Mouse (Mus musculus) thymus, adult 2 months (tissue): ENCODE results near the gene Rb1. TPM values are rescaled to one million over a fixed set of nuclear protein-coding genes. Genes with fewer than 3 reads are reported as not detected.

Experiments used
- DNase-seq: peaks from one replicate; pipeline ENCODE4 v3.0.0; 2021
- H3K27ac ChIP-seq: fragments of 200-500 bp; 2 replicates; pipeline ENCODE4 v1.5.1; 2012; ENCODE audit warnings: low read length, control low read depth; ENCODE audit not compliant: control insufficient read depth, insufficient read depth
- H3K27me3 ChIP-seq: fragments of 200-500 bp; 2 replicates; pipeline ENCODE4 v1.6.1; 2012; ENCODE audit warnings: mild to moderate bottlenecking, low read length, moderate library complexity, mixed read lengths; ENCODE audit not compliant: control insufficient read depth, insufficient read depth
- H3K36me3 ChIP-seq: fragments of 200-500 bp; 2 replicates; pipeline ENCODE4 v1.6.1; 2012; ENCODE audit warnings: mild to moderate bottlenecking, low read length, moderate library complexity; ENCODE audit not compliant: control insufficient read depth, insufficient read depth
- H3K4me1 ChIP-seq: fragments of 200-500 bp; replicated peaks from 2 replicates; pipeline ENCODE4 v1.6.1; 2012; ENCODE audit warnings: low read length; ENCODE audit not compliant: control insufficient read depth, insufficient read depth
- H3K4me3 ChIP-seq: fragments of 200-500 bp; 2 replicates; pipeline ENCODE4 v1.5.1; 2012; ENCODE audit warnings: mild to moderate bottlenecking, low read length, control low read depth, moderate library complexity; ENCODE audit not compliant: control insufficient read depth, insufficient read depth
- CTCF ChIP-seq: fragments of 200-500 bp; IDR thresholded peaks from 2 replicates; pipeline ENCODE4 v1.5.1; 2012; ENCODE audit warnings: mild to moderate bottlenecking, control low read depth, low read length, moderate library complexity, borderline replicate concordance; ENCODE audit not compliant: control insufficient read depth, poor library complexity, insufficient read depth; ENCODE audit errors: extremely low read depth
- POLR2A ChIP-seq: fragments of 200-500 bp; IDR thresholded peaks from 2 replicates; pipeline ENCODE4 v1.6.1; 2012; ENCODE audit warnings: mild to moderate bottlenecking, low read length, control low read depth, moderate library complexity; ENCODE audit not compliant: control insufficient read depth, poor library complexity, insufficient read depth; ENCODE audit errors: extremely low read depth
- WGBS: fragments of 180-500 bp; shearing (Covaris S2); methylation state at CpG from one replicate; pipeline ENCODE4 v1.1.7; 2018; 5-methylcytosine and 5-hydroxymethylcytosine counted together
- polyA plus RNA-seq: library from polyadenylated mRNA; depleted of rRNA; stranded (reverse); fragments of >200 nt; gene quantifications from 2 replicates; pipeline ENCODE4 v1.2.3, GENCODE M21; 2012

Rb1 gene
- polyA plus RNA-seq, 1 experiment: 17.1 TPM

DNA sequence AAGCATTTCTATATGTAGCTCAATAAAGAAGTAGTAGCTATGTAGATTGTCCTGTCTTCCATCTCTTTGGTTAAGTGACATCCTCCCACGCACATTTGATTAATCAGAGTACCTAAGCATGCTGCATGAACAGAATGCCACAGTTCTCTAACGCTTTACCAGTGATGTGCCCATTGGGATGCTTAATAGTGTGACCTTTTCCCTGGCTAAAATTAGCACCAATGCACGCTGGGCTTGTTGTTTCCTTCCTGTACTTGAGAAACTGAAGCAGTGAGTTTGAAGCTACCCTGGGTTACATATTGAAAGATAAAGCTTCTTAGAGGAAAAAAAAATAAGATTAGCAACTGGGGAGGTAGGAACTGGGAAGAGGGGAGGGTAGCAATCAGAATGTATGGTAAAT lies 121.6 kb downstream of the Rb1 start:
- Histone ChIP-seq H3K27ac (no peak overlapping the region), H3K4me3 (no peak overlapping the region), H3K27me3 (no peaks in the 10 kb centered on the region), H3K36me3 (peaks cover 29% of the 10 kb centered on the region), H3K4me1 (0 out of 2 replicates have a peak, but pooled peaks cover 2% of the 10 kb centered on the region)
- DNase-seq: no peak
- WGBS: 89% methylated on average over 3 of the region's 3 CpGs
- TF ChIP-seq CTCF (no peak), POLR2A (no peak)

- no peak overlapping the region for H3K4me3 ChIP-seq
- H3K27ac ChIP-seq: no peak overlapping the region
- DNase-seq: no peak
- WGBS: 93% methylated on average over 3 of the region's 3 CpGs
- peaks cover 54% of the 10 kb centered on the region for H3K36me3 ChIP-seq
- H3K4me1 ChIP-seq: 0 out of 2 replicates have a peak, but pooled peaks cover 2% of the 10 kb centered on the region
- no peaks in the 10 kb centered on the region for H3K27me3 ChIP-seq
- TF ChIP-seq POLR2A (no peak), CTCF (no peak)
Observed at GRCm38 (mm10) chr14:73201447-73201846, 124.2 kb downstream of the Rb1 start.

GRCm38 (mm10) chr14:73199058-73199457 lies 126.6 kb downstream of the Rb1 start:
- WGBS: 95% methylated on average over 5 of the region's 5 CpGs

GRCm38 (mm10) chr14:73186875-73187274 lies 138.7 kb downstream of the Rb1 start:
- Histone ChIP-seq H3K4me3 (no peak overlapping the region), H3K27ac (no peak overlapping the region)
- no peak for DNase-seq

More at GRCm38 (mm10) chr14:73199058-73199457, 126.6 kb downstream of the Rb1 start:
- H3K27me3 ChIP-seq: no peaks in the 10 kb centered on the region
- no peak overlapping the region for H3K27ac ChIP-seq
- peaks cover 57% of the 10 kb centered on the region for H3K36me3 ChIP-seq
- 0 out of 2 replicates have a peak, but pooled peaks cover 2% of the 10 kb centered on the region for H3K4me1 ChIP-seq
- no peak for DNase-seq
- TF ChIP-seq POLR2A (no peak), CTCF (no peak)
- H3K4me3 ChIP-seq: no peak overlapping the region

GRCm38 (mm10) chr14:73181144-73181543 lies 144.5 kb downstream of the Rb1 start:
- 90% methylated on average over 2 of the region's 2 CpGs for WGBS
- TF ChIP-seq CTCF (no peak), POLR2A (no peak)

More at GRCm38 (mm10) chr14:73186875-73187274, 138.7 kb downstream of the Rb1 start:
- TF ChIP-seq CTCF (no peak), POLR2A (no peak)
- Histone ChIP-seq H3K27me3 (no peaks in the 10 kb centered on the region), H3K36me3 (peaks cover 23% of the 10 kb centered on the region), H3K4me1 (no peaks in the 10 kb centered on the region)
- WGBS: 98% methylated on average over 7 of the region's 7 CpGs

GRCm38 (mm10) chr14:73180671-73181070 lies 145.0 kb downstream of the Rb1 start:
- peaks cover 7% of the 10 kb centered on the region for H3K4me1 ChIP-seq
- WGBS: 89% methylated on average over 3 of the region's 3 CpGs
- peaks cover 68% of the 10 kb centered on the region for H3K36me3 ChIP-seq
- no peaks in the 10 kb centered on the region for H3K27me3 ChIP-seq
- no peak for DNase-seq
- no peak overlapping the region for H3K4me3 ChIP-seq
- TF ChIP-seq POLR2A (no peak), CTCF (no peak)
- no peak overlapping the region for H3K27ac ChIP-seq

More at GRCm38 (mm10) chr14:73181144-73181543, 144.5 kb downstream of the Rb1 start:
- H3K36me3 ChIP-seq: peaks cover 69% of the 10 kb centered on the region
- DNase-seq: no peak
- peaks cover 4% of the 10 kb centered on the region for H3K4me1 ChIP-seq
- H3K4me3 ChIP-seq: no peak overlapping the region
- H3K27ac ChIP-seq: no peak overlapping the region
- H3K27me3 ChIP-seq: no peaks in the 10 kb centered on the region

DNA sequence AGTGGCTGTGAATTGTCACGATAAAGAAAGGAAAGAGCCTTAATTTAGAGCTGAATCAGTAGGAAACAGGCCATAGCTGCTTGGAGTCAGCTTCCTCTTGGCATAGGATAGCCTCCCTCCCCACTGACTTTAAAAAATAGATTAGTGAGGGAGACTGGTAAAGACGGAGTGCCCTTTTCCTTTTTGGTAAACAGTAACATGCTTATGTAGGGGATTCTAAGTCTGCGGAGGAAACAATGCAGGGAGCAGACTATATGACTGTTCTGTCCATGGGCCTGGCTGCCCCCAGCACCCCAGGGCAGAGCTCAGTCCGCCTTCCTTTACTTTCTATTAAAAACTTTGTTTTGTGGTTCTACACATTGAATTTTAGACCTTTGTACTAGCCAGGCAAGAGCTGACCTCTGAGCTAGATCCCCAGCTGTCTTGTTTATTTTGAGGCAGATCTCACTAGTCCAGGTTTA lies 146.4 kb downstream of the Rb1 start:
- Histone ChIP-seq H3K36me3 (peaks cover 76% of the 10 kb centered on the region), H3K4me3 (no peak overlapping the region), H3K27ac (no peak overlapping the region), H3K4me1 (peaks cover 14% of the 10 kb centered on the region), H3K27me3 (no peaks in the 10 kb centered on the region)
- TF ChIP-seq POLR2A (no peak), CTCF (no peak)
- DNase-seq: no peak
- 79% methylated on average over 4 of the region's 4 CpGs for WGBS

DNA sequence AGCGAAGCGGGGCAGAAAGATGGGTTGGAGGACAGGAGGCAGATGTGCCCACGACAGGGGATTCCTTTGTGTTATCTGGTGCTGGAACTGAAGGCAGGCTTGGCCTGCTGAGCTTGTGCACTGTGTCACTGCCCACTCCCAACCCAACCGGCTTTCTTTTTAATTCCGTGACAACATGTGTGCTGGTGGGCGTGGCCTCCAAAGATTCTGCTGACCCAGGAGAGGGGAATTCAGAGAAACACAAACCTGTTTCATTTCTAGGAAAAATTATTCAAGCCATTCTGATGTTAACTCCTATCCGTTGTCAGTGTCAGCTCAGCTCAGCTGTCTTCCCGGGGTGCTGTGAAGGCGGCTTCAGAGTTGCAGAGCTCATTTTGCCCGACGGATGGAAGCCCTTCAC lies 147.7 kb downstream of the Rb1 start:
- 93% methylated on average over 11 of the region's 11 CpGs for WGBS
- H3K36me3 ChIP-seq: peaks cover 83% of the 10 kb centered on the region
- peaks cover 17% of the 10 kb centered on the region for H3K4me1 ChIP-seq
- no peak overlapping the region for H3K27ac ChIP-seq
- TF ChIP-seq CTCF (no peak), POLR2A (no peak)
- DNase-seq: no peak
- H3K27me3 ChIP-seq: no peaks in the 10 kb centered on the region
- no peak overlapping the region for H3K4me3 ChIP-seq
